Mouse (Mus musculus): ENCODE data around the gene Ccdc12.

DNA sequence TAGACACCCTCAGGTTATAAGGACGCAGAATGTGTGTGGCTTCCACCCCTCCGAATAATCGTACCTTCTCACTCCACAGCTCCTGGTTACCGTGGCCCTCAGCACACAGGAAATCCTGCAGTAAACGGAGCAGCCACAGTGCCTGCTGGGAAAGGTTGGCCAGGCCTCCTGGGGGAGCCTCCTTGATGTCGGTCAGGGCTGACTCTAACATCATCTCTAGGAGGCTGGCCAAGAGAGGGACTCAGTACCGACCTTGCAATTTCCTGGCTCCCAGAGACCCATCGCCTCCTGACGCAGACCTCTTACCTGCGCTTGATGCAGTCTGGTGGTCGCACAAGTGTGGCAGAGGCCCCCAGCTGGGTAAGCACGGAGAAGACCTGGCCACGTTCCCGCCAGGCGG, 23.6 kb upstream of the Ccdc12 start:
- TF ChIP-seq CTCF (conservative IDR thresholded peaks at IDR 0.05; ENCODE audit: low read length): no peak
- no peak for TF ChIP-seq POU5F1 (IDR thresholded peaks at IDR 0.05; ENCODE audit: borderline replicate concordance, low read length)
